Mouse (Mus musculus) lung, adult 18-20 months (tissue): ENCODE results near the gene Pclo.
A peak's percentile ranks its signal among the peaks of the same experiment; 100 is the strongest.
"Not testable (repeated sequence)": the region's sequence is repeated elsewhere in the genome, so short reads cannot be mapped to it uniquely, and the experiment has no call there.

Experiments used
- DNase-seq, 2 experiments: peaks; one replicate each; pipeline ENCODE4 v3.0.0; 2022; ENCODE audit warnings: mixed read lengths in 2 of 2

Gene Pclo

DNA sequence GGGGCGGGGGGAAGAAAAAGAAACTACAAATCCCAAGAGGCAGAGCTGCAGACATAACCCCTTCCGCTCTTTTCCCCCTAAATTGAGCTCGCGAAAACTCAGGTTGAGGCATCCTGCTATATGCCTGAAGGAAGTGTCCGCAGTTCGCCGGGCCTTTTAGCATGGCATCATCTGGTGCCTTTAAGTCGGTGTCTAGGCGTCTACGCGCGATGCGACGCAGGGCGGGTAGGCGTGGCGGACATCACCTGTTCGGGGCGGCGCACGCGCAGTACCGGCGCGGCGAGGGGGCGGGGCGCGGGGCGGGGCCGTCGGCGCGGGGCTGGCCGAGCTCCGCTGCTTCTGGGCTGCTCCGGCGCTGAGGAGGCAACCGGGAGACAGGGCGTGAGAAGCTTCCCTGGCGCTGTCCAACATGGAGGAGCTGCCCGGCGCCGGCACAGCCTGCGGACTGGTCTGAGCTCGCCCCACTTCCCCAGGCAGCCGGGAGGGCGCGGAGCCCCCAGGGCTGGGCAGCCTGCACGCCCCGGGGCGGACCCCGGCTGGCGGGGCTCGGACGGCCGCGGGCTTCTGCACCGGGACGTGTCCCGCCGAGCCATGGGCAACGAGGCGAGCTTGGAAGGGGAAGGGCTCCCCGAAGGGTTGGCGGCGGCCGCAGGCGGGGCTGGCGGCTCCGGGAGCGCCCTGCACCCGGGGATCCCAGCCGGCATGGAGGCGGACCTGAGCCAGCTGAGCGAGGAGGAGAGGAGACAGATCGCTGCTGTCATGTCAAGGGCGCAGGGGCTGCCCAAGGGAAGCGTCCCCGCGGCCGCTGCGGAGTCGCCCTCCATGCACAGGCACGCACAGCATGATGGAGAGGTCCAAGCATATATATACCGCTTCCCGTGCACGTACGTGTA, at the start of gene Pclo:
Gene Pclo (plus strand): TSS at position 288 of the 893 bp plus-strand sequence.
- peak; percentile 75 to 76 for DNase-seq

GRCm38 (mm10) chr5:14494431-14494830, 20.3 kb upstream of the Pclo start:
- not testable (repeated sequence) for DNase-seq

DNA sequence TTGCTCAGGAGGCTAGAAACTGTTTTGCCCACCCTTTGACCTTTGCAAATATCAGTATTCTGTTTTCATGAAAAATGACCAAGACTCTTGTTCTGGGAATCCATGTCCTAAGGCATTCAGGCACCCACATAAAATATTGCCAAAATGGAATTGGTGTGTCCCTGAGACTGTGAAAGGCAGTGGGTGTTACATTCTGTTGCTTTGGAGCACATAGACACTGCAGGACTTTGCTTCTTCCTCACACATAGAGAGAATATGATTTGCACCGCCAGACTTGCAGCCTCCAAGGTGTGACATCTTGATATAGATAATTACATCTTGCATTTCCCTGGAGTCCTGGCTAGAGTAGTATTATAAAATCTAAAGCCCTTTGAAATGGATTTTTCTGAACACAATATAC, 6.2 kb upstream of the Pclo start:
- no peak for DNase-seq

- DNase-seq, result no peak
Measured at GRCm38 (mm10) chr5:14509621-14510020, 5.1 kb upstream of the Pclo start.

- DNase-seq, result no peak
Measured at GRCm38 (mm10) chr5:14518131-14518832, 3.6 kb downstream of the Pclo start.

DNA sequence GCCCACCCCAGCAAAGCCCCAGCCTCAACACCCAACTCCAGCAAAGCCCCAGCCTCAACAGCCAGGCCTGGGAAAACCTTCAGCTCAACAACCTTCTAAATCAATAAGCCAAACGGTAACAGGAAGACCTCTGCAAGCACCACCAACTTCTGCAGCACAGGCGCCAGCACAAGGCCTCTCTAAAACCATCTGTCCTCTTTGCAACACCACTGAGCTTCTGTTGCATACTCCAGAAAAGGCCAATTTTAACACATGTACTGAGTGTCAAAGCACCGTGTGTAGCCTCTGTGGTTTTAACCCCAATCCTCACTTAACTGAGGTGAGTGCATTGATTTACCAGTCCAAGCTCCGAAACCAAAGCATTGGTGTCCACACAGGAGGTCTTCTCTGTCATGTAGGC, 7.3 kb downstream of the Pclo start:
- no peak for DNase-seq

GRCm38 (mm10) chr5:14526038-14526437, 11.3 kb downstream of the Pclo start:
- DNase-seq, result peak; percentile 14 to 27

DNA sequence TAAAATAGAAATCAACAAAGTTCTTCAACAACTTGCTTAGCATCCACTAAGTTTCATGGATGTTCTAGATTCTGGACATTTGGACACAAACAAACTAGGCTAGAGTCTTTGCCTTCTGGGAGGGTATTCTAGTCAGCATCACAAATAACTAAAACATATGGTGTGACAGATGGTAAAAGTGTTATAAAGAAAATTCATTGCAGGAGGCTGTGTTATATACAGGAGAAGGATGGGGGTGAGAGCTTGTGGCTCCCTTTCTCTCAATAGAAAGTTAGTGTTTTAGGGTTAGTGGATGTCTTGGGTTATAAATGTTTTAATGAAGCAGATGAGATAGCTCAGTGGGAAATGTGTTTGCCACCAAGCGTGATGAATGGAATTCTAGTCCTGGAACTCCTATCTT, 13.1 kb downstream of the Pclo start:
- DNase-seq, result no peak

GRCm38 (mm10) chr5:14531906-14532305, 17.2 kb downstream of the Pclo start:
- no peak for DNase-seq

DNA sequence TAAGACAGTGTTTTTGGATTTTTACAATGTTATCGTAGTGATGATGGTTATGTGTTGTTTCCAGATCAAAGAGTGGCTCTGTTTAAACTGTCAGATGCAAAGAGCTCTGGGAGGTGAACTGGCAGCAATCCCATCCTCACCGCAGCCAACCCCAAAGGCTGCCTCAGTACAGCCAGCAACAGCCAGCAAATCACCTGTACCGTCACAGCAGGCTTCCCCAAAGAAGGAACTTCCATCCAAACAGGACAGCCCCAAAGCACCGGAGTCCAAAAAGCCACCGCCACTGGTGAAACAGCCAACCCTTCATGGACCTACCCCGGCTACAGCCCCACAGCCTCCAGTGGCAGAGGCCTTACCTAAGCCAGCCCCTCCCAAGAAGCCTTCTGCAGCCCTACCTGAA, 24.6 kb downstream of the Pclo start:
- no peak for DNase-seq

GRCm38 (mm10) chr5:14539961-14540627, 25.4 kb downstream of the Pclo start:
- DNase-seq, result no peak

DNA sequence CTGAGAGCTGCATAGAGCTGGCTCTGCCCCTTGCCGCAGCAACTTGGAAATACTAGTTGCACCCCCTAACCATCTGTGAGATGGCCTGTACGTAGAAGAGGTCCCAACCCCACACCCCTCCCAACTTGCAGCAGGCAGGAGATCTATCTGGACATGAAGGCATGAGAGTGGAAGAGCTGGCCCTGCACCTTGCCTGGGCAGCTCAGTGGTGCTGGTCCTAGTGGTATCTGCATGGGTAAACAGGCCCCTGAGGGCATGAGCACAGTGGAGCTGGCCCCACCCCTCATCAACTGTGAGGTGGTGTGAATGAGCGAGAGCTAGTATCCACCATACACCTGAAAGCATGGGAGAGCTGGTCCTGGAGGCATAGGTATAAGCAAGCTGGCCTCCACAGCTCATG, 60.9 kb downstream of the Pclo start:
- DNase-seq, result no peak

- DNase-seq, result no peak
Measured at GRCm38 (mm10) chr5:14591479-14591878, 76.8 kb downstream of the Pclo start.

DNA sequence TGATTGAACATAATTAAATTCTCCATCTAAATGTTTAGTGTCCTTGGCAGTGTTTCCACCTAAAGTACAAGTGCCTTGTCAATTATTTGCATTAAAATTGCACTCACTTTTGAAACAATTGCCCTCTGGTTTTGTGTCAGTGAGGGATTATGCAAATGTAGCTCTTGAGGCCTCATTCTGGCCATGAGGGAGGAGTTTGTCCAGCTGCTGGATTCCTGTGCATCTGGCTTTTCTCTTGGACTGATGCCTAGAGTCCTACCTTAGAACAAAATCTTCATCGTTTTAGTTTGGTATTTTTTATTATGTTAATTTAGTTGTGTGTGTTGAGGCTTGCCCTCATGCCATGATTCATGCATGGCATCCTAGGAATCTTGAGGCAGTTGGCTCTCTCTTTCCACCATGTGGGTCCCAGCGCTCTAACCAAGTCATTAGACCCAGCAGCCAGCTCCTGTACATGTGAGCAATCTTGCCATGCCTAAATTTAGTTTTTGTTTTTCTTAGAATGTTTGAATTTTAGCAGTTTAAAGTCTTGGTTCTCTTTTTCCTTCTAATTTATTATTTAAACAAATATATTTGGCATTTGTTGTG, 80.8 kb downstream of the Pclo start:
- no peak for DNase-seq

GRCm38 (mm10) chr5:14608318-14608717, 93.6 kb downstream of the Pclo start:
- DNase-seq, result no peak

GRCm38 (mm10) chr5:14621146-14621545, 106.4 kb downstream of the Pclo start:
- no peak for DNase-seq

- no peak for DNase-seq
Measured at GRCm38 (mm10) chr5:14623360-14623759, 108.6 kb downstream of the Pclo start.

DNA sequence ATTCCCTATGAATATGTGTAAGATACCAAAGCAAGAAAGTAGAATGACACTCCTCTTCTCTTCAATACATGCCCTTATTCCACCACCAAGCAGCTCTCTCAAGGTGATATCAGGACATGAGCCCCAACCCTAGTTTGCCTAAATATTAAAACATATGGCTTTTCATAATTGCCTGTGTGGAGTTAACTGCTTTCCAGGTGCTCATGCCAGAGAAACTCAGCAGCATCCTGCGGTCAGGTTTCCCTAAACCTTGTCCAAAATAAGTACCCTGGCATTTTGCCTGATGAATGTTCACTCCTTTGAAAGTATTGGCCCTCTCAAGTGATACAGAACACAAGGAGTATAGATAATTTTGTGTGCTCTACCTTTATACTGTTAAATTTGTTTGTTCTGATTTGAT, 126.5 kb downstream of the Pclo start:
- DNase-seq, result no peak

GRCm38 (mm10) chr5:14645856-14646255, 131.1 kb downstream of the Pclo start:
- DNase-seq, result no peak

- DNase-seq, result no peak
Measured at GRCm38 (mm10) chr5:14660637-14661036, 145.9 kb downstream of the Pclo start.

GRCm38 (mm10) chr5:14662180-14662579, 147.5 kb downstream of the Pclo start:
- no peak for DNase-seq

GRCm38 (mm10) chr5:14662603-14663002, 147.9 kb downstream of the Pclo start:
- DNase-seq, result no peak

DNA sequence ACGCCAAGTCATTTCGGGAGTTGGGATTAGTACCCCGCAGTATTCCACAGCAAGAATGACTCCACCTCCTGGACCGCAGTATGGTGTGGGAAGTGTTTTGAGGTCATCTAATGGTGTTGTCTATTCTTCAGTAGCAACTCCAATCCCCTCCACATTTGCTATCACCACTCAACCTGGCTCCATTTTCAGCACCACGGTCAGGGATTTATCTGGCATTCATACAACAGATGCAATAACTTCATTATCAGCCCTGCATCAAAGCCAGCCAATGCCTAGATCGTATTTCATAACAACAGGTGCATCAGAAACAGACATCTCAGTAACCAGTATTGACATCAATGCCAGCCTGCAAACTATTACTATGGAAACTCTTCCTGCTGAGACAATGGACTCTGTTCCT, 165.7 kb downstream of the Pclo start:
- no peak for DNase-seq
